Mouse (Mus musculus): ENCODE measurements around the gene Bmp6. TPM values are rescaled to one million over a fixed set of nuclear protein-coding genes. Genes with fewer than 3 reads are reported as not detected.

The Bmp6 gene
- polyA plus RNA-seq, 1 experiment, result 193 TPM

- Histone ChIP-seq H3K4me3 (replicated peaks; ENCODE audit: extremely low read depth, low read depth, low read length) (no peak overlapping the region), H3K4me1 (ENCODE audit: control insufficient read depth, insufficient read depth, low read length) (no peaks in the 10 kb centered on the region)
- 67% methylated on average over 8 of the region's 8 CpGs for WGBS
- DNase-seq, result no peak
- TF ChIP-seq POLR2A (IDR thresholded peaks at IDR 0.05; ENCODE audit: borderline replicate concordance, extremely low read depth, low read depth, low read length) (no peak), CTCF (IDR thresholded peaks at IDR 0.05; ENCODE audit: insufficient read depth, low read length) (no peak)
Observed at GRCm38 (mm10) chr13:38544769-38545445, 200.0 kb downstream of the Bmp6 start.

GRCm38 (mm10) chr13:38545460-38545859 lies 200.6 kb downstream of the Bmp6 start:
- Histone ChIP-seq H3K4me1 (ENCODE audit: control insufficient read depth, insufficient read depth, low read length) (no peaks in the 10 kb centered on the region), H3K4me3 (replicated peaks; ENCODE audit: extremely low read depth, low read depth, low read length) (no peak overlapping the region)
- no peak for TF ChIP-seq CTCF (IDR thresholded peaks at IDR 0.05; ENCODE audit: insufficient read depth, low read length)
- no peak for TF ChIP-seq POLR2A (IDR thresholded peaks at IDR 0.05; ENCODE audit: borderline replicate concordance, extremely low read depth, low read depth, low read length)
- no peak for DNase-seq
- WGBS, result 49% methylated on average over 3 of the region's 3 CpGs

GRCm38 (mm10) chr13:38546754-38547153 lies 201.8 kb downstream of the Bmp6 start:
- DNase-seq, result no peak
- TF ChIP-seq CTCF (IDR thresholded peaks at IDR 0.05; ENCODE audit: insufficient read depth, low read length) (no peak), POLR2A (IDR thresholded peaks at IDR 0.05; ENCODE audit: borderline replicate concordance, extremely low read depth, low read depth, low read length) (no peak)
- Histone ChIP-seq H3K4me1 (ENCODE audit: control insufficient read depth, insufficient read depth, low read length) (no peaks in the 10 kb centered on the region), H3K4me3 (replicated peaks; ENCODE audit: extremely low read depth, low read depth, low read length) (no peak overlapping the region)
- 81% methylated on average over 4 of the region's 4 CpGs for WGBS

- TF ChIP-seq CTCF (IDR thresholded peaks at IDR 0.05; ENCODE audit: insufficient read depth, low read length) (no peak), POLR2A (IDR thresholded peaks at IDR 0.05; ENCODE audit: borderline replicate concordance, extremely low read depth, low read depth, low read length) (no peak)
- Histone ChIP-seq H3K4me3 (replicated peaks; ENCODE audit: extremely low read depth, low read depth, low read length) (no peak overlapping the region), H3K4me1 (ENCODE audit: control insufficient read depth, insufficient read depth, low read length) (no peaks in the 10 kb centered on the region)
- DNase-seq, result no peak
- WGBS, result 71% methylated on average over 5 of the region's 5 CpGs
Observed at GRCm38 (mm10) chr13:38547717-38548116, 202.8 kb downstream of the Bmp6 start.

GRCm38 (mm10) chr13:38548681-38549080 lies 203.8 kb downstream of the Bmp6 start:
- Histone ChIP-seq H3K4me1 (ENCODE audit: control insufficient read depth, insufficient read depth, low read length) (no peaks in the 10 kb centered on the region), H3K4me3 (replicated peaks; ENCODE audit: extremely low read depth, low read depth, low read length) (no peak overlapping the region)
- TF ChIP-seq CTCF (IDR thresholded peaks at IDR 0.05; ENCODE audit: insufficient read depth, low read length) (no peak), POLR2A (IDR thresholded peaks at IDR 0.05; ENCODE audit: borderline replicate concordance, extremely low read depth, low read depth, low read length) (no peak)
- WGBS, result 81% methylated on average over 5 of the region's 5 CpGs
- no peak for DNase-seq

Other genes with a start within 250 kb of the Bmp6 start
- 6.0 and 19.0 TPM in 2 replicates for gene Dsp, start 193.8 kb upstream of the Bmp6 start, polyA plus RNA-seq (2012; rRNA removed)
- gene Snrnp48, start 140.2 kb upstream of the Bmp6 start, polyA plus RNA-seq (2012; rRNA removed), result 31.6 and 31.7 TPM in 2 replicates
- gene Txndc5, start 183.7 kb downstream of the Bmp6 start, polyA plus RNA-seq (2012; rRNA removed), result 134 and 151 TPM in 2 replicates